Mouse (Mus musculus) liver, embryonic 14.5 days (tissue): ENCODE measurements around the gene Brd2. TPM values are rescaled to one million over a fixed set of nuclear protein-coding genes. Genes with fewer than 3 reads are reported as not detected.

Source experiments
- ATAC-seq: fragments of 200-750 bp; cut with Nextera tagmentation; 2 replicates; pipeline ENCODE4 v1.8.0; 2017; ENCODE audit warnings: moderate number of reproducible peaks, mild to moderate bottlenecking, moderate library complexity; ENCODE audit not compliant: insufficient read depth
- DNase-seq, 3 experiments: peaks; one replicate each; pipeline ENCODE4 v3.0.0-alpha.2; 2012 to 2013; ENCODE audit warnings: low read depth in 3 of 3, low spot score in 3 of 3
- H3K27ac ChIP-seq: fragments of 300-500 bp; sonication (generic); 2 replicates; pipeline ENCODE4 v1.5.1; 2014; ENCODE audit warnings: moderate library complexity, mild to moderate bottlenecking, control low read depth, inconsistent platforms
- H3K27me3 ChIP-seq: fragments of 300-500 bp; sonication (generic); 2 replicates; pipeline ENCODE4 v1.6.1; 2014; ENCODE audit warnings: mild to moderate bottlenecking, low read length, moderate library complexity; ENCODE audit not compliant: control insufficient read depth, insufficient read depth
- H3K36me3 ChIP-seq: fragments of 300-500 bp; sonication (generic); replicated peaks from 2 replicates; pipeline ENCODE4 v1.6.1; 2014; ENCODE audit warnings: low read depth; ENCODE audit not compliant: control insufficient read depth, insufficient read depth
- H3K4me1 ChIP-seq, 2 experiments: fragments of 200-500 bp in 1 of 2; fragments of 300-500 bp in 1 of 2; sonication (generic) in 1 of 2; replicated peaks; 2 replicates each; pipeline ENCODE4 v1.6.1; 2012 to 2014; ENCODE audit warnings: antibody characterized with exemption in 1 of 2, inconsistent platforms in 1 of 2, low read length in 1 of 2; ENCODE audit not compliant: control insufficient read depth in 2 of 2, insufficient read depth in 2 of 2
- H3K4me2 ChIP-seq: fragments of 300-500 bp; sonication (generic); 2 replicates; pipeline ENCODE4 v1.6.1; 2014; ENCODE audit warnings: low read depth, mild to moderate bottlenecking, control low read depth, moderate library complexity
- H3K4me3 ChIP-seq, 2 experiments: fragments of 200-500 bp in 1 of 2; fragments of 300-500 bp in 1 of 2; sonication (generic) in 1 of 2; 2 replicates each; pipeline ENCODE4 v1.5.1; 2012 to 2014; ENCODE audit warnings: low read depth in 2 of 2, low read length in 2 of 2, mild to moderate bottlenecking in 2 of 2, control low read depth in 1 of 2, inconsistent platforms in 1 of 2, moderate library complexity in 1 of 2; ENCODE audit not compliant: insufficient read depth in 1 of 2
- H3K9ac ChIP-seq: fragments of 300-500 bp; sonication (generic); replicated peaks from 2 replicates; pipeline ENCODE4 v1.6.1; 2014; ENCODE audit warnings: mild to moderate bottlenecking, control low read depth, moderate library complexity
- H3K9me3 ChIP-seq: fragments of 300-500 bp; sonication (generic); 2 replicates; pipeline ENCODE4 v1.6.1; 2016; ENCODE audit warnings: low read length, mixed read lengths; ENCODE audit not compliant: control insufficient read depth
- CTCF ChIP-seq: IDR thresholded peaks from 2 replicates; pipeline ENCODE4 v1.5.1; 2016; ENCODE audit warnings: antibody characterized with exemption, low read depth, control low read depth
- EP300 ChIP-seq: IDR thresholded peaks from 2 replicates; pipeline ENCODE4 v1.6.1; 2016; ENCODE audit warnings: antibody characterized with exemption, low read depth
- WGBS: fragments of 180-500 bp; shearing (Covaris S2); extraction: QIAGEN DNeasy Blood & Tissue Kit; methylation state at CpG from one replicate; pipeline ENCODE4 v1.1.7; 2014; ENCODE audit not compliant: insufficient replicate concordance; 5-methylcytosine and 5-hydroxymethylcytosine counted together
- polyA plus RNA-seq, 2 experiments: library from polyadenylated mRNA; depleted of rRNA in 1 of 2; stranded (reverse) in 1 of 2; unstranded in 1 of 2; fragments of >200 nt; fragmentation: Nextera tagmentation in 1 of 2; extraction: Ambion mirVana in 1 of 2; gene quantifications; 2 replicates each; pipeline versions ENCODE4 v1.2.1 to v1.2.3; 2012 to 2014

Brd2 gene
- polyA plus RNA-seq, 2 experiments = 28.8 to 48.7 TPM

DNA sequence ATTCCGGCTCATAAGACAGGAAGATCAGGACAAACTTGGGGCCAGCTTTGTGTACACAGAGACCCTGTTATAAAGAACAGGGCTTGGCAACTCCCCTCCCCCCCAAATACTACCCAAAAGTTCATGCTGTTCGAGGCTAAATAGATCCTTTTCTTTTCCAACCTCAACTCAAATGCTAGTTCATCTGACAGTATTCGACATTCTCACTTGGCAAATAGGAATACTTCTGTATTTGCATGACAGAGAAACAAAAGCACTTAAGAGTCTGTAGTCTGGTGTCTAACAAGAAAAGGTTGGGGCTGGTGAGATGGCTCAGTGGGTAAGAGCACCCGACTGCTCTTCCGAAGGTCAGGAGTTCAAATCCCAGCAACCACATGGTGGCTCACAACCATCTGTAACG is 14.0 kb downstream of the Brd2 start:
- no peak for DNase-seq
- Histone ChIP-seq H3K9ac (no peak overlapping the region), H3K4me2 (no peak overlapping the region), H3K27ac (no peak overlapping the region), H3K9me3 (no peaks in the 10 kb centered on the region), H3K4me3 (no peak overlapping the region), H3K36me3 (peaks cover 33% of the 10 kb centered on the region), H3K4me1 (no peaks in the 10 kb centered on the region), H3K27me3 (no peaks in the 10 kb centered on the region)
- ATAC-seq = no peak
- WGBS = 82% methylated on average over 5 of the region's 6 CpGs
- TF ChIP-seq CTCF (no peak), EP300 (no peak)

DNA sequence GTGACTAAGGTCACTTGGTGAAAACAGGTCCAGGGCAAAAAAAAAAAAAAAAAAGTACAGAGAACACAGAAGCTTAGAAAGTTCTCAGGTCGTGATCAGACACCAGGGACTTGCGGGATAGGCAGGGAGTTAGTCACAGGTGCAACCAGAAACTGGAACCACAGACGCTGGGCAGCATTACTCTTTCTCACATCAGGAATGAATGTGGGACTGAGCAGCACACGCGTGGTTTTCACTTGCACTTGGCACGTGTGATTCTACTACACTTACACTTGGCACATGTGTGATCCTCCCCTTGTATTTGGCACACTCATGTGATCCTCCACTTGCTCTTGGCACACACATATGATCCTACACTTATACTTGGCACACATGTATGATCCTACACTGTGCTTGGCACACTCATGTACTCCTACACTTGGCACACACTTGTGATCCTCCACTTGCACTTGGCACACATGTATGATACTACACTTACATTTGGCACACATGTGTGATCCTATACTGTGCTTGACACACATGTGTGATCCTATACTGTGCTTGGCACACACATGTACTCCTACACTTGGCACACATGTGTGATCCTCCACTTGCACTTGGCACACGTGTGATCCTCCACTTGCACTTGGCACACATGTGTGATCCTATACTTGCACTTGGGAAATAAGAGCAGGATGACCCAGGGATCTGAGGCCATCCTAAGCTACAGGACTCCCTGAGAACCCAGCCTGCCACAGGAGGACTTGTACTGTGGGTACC is 15.1 kb downstream of the Brd2 start:
- WGBS = 71% methylated on average over 7 of the region's 7 CpGs
- no peaks in the 10 kb centered on the region for H3K4me1 ChIP-seq
- no peaks in the 10 kb centered on the region for H3K27me3 ChIP-seq
- H3K4me3 ChIP-seq = no peak overlapping the region
- no peaks in the 10 kb centered on the region for H3K9me3 ChIP-seq
- DNase-seq (no peak), ATAC-seq (peak; percentile 24; the same call in 1 of the 2 replicates)
- TF ChIP-seq EP300 = no peak
- TF ChIP-seq CTCF = no peak
- no peak overlapping the region for H3K4me2 ChIP-seq
- no peak overlapping the region for H3K27ac ChIP-seq
- no peak overlapping the region for H3K9ac ChIP-seq
- peaks cover 21% of the 10 kb centered on the region for H3K36me3 ChIP-seq

DNA sequence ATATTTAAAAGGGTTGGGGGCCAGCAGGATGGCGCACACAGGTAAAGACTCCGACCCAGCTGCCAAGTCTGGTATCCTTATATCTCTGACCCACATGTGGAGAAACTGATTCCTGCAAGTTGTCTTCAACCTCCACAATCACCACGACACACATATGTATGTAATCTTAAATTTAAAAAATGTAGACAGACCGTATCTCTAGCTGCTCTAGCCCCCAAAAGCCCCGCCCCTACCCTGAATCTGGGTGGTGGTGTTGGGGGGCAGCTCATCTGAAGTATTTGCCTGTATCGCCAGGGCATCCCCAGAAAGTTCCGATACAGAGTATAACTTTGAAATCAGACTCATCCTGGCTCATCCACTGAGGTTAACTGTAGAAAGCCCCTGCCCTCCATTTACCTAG is 15.9 kb downstream of the Brd2 start:
- no peak for ATAC-seq

DNA sequence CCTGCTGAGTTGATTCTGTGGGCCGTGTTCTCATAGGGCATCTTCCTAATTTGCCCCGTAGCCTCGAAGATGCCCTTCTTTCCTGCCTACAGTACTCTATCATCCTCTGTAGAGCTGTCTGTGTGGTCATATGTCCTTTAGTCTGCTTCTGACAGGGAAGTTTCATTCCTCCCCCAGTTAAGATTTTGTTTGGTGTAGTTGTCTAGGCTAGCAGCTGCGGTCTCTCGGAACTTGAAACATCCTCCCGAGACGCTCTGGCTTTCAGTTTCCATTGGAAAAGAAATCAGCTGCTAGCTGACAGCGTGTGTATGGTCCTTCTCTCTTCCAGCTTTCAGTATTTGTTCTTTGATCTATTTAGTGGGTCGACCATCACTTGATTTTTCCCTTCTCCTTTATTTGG is 17.6 kb downstream of the Brd2 start:
- Histone ChIP-seq H3K9ac (no peak overlapping the region), H3K27me3 (no peaks in the 10 kb centered on the region), H3K27ac (no peak overlapping the region), H3K9me3 (no peaks in the 10 kb centered on the region), H3K4me1 (no peaks in the 10 kb centered on the region), H3K4me2 (no peak overlapping the region), H3K36me3 (no peaks in the 10 kb centered on the region; the same call in none of the 2 replicates), H3K4me3 (no peak overlapping the region)
- no peak for TF ChIP-seq CTCF
- TF ChIP-seq EP300 = no peak
- 74% methylated on average over 9 of the region's 9 CpGs for WGBS
- no peak for ATAC-seq
- DNase-seq = no peak

More for the DNA sequence above, 15.9 kb downstream of the Brd2 start:
- no peak for DNase-seq
- peaks cover 14% of the 10 kb centered on the region for H3K36me3 ChIP-seq
- H3K9me3 ChIP-seq = no peaks in the 10 kb centered on the region
- no peaks in the 10 kb centered on the region for H3K27me3 ChIP-seq
- H3K4me2 ChIP-seq = no peak overlapping the region
- 72% methylated on average over 7 of the region's 7 CpGs for WGBS
- no peak overlapping the region for H3K27ac ChIP-seq
- H3K4me1 ChIP-seq = no peaks in the 10 kb centered on the region
- no peak for TF ChIP-seq EP300
- no peak for TF ChIP-seq CTCF
- no peak overlapping the region for H3K4me3 ChIP-seq
- no peak overlapping the region for H3K9ac ChIP-seq

DNA sequence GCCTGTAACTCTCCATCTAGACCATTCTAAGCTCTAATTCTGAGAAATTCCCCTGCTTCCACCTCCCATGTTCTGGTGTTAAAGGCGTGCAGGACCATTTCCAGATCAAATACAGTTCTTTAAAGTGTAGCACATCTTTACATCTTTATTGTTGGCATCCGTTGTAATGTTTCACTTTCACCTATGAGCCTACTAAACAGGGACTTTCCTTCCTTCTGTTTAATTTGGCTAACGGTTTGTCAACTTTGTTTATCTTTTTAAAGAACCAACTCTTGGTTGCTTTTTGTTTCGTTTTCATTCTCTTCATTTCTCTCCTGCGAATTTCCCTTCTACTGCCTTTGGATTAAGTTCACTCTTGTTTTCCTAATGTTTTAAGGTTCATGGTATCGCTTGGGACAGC is 19.6 kb downstream of the Brd2 start:
- ATAC-seq (no peak), DNase-seq (no peak)
- Histone ChIP-seq H3K27ac (no peak overlapping the region), H3K9me3 (no peaks in the 10 kb centered on the region), H3K4me2 (no peak overlapping the region), H3K4me1 (no peaks in the 10 kb centered on the region), H3K36me3 (no peaks in the 10 kb centered on the region), H3K4me3 (no peak overlapping the region), H3K9ac (no peak overlapping the region), H3K27me3 (no peaks in the 10 kb centered on the region)
- TF ChIP-seq EP300 = no peak
- TF ChIP-seq CTCF = no peak
- 58% methylated on average over 6 of the region's 6 CpGs for WGBS
